Comparison of ENCODE assay signal across 24 mouse cellular contexts in the genomic region with DNA sequence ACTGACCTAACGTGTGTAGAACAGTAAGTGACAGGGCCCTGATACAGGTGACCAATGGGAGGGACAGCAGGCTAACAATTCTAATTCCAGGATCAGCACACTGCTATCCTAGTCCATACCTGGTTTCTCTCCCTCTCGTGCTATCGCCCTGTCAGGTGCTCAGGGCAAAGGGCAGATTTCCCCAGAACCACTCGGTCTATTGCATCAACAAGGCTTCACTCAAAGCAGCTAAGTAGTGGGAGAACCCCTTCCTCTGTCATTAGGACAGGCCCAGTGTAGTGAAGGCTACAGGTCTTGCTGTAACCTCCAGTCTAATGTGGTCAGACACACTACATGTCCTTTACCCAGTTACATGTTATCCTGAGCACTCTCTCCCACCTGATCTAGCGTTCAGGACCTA.
DNase-seq lines count a peak whose midpoint lies in the region; ATAC-seq and TF ChIP-seq lines count a peak whose summit lies in the region.
"Had no signal": no experiment of that assay in that cellular context is flagged by ENCODE, and none has a peak within 500 bp of the region (broad histone marks: within the 10 kb centered on the region; RNA-seq: fewer than 3 reads in every experiment).

No protein-coding gene starts in this region.

- peak; percentile 71 for ATAC-seq in liver, embryonic 12.5 days
- peak; percentile 70 for ATAC-seq in liver, embryonic 16.5 days (ENCODE audit: low read depth)
- ATAC-seq: CD4-positive, CD25-positive, alpha-beta regulatory T cell, adult 4 months; forebrain, embryonic 14.5 days had no signal

- H3K9ac ChIP-seq in liver, embryonic 12.5 days = no peak overlapping the region
- no peak overlapping the region for H3K9ac ChIP-seq in liver, embryonic 16.5 days (ENCODE audit: low read depth, low read length)
- H3K9ac ChIP-seq: embryonic facial prominence, embryonic 15.5 days; heart, embryonic 15.5 days had no signal

- peak overlapping the region; percentile 80 for H3K27ac ChIP-seq in layer of hippocampus, adult 2 months
- H3K27ac ChIP-seq in liver, embryonic 12.5 days = no peak overlapping the region
- H3K27ac ChIP-seq in liver, embryonic 16.5 days (ENCODE audit: low read length) = no peak overlapping the region
- H3K27ac ChIP-seq: embryonic facial prominence, embryonic 15.5 days; forebrain, embryonic 10.5 days; heart, embryonic 15.5 days; hindbrain, embryonic 10.5 days had no signal

- 57% methylated on average over 5 of the region's 5 CpGs for WGBS in liver, embryonic 12.5 days (ENCODE audit: insufficient replicate concordance)
- WGBS in liver, embryonic 16.5 days (ENCODE audit: insufficient replicate concordance) = 51% methylated on average over 5 of the region's 5 CpGs

- DNase-seq in layer of hippocampus, adult 2 months (ENCODE audit: low spot score in 2 of 2) = no peak
- DNase-seq in layer of hippocampus, postnatal 25 days (ENCODE audit: extremely low spot score in 1 of 2, low spot score in 1 of 2) = no peak
- DNase-seq in frontal cortex, postnatal 36 days (ENCODE audit: low spot score in 2 of 2) = no peak
- DNase-seq in lung, postnatal 10 days = no peak
- DNase-seq in spleen, postnatal 4 days (ENCODE audit: low spot score in 2 of 2) = no peak
- DNase-seq: adrenal gland, adult 8-10 months; adrenal gland, postnatal 36 days; B cell, adult 2 months; cerebellum, adult 2 months; cerebellum, postnatal 10 days; gastrocnemius, postnatal 10 days; heart, adult 18-20 months; heart, postnatal 14 days had no signal

- H3K36me3 ChIP-seq in liver, embryonic 12.5 days = no peaks in the 10 kb centered on the region
- H3K36me3 ChIP-seq in liver, embryonic 16.5 days (ENCODE audit: control insufficient read depth, insufficient read depth) = no peaks in the 10 kb centered on the region
- H3K36me3 ChIP-seq: embryonic facial prominence, embryonic 15.5 days; forebrain, embryonic 10.5 days; G1E; heart, embryonic 15.5 days; hindbrain, embryonic 10.5 days had no signal

- H3K4me2 ChIP-seq in liver, embryonic 12.5 days = no peak overlapping the region
- H3K4me2 ChIP-seq in liver, embryonic 16.5 days (ENCODE audit: low read depth, low read length) = no peak overlapping the region
- H3K4me2 ChIP-seq: embryonic facial prominence, embryonic 15.5 days; heart, embryonic 11.5 days; heart, embryonic 15.5 days had no signal

- peaks cover 4% of the 10 kb centered on the region; the same call in 1 of the 2 replicates for H3K27me3 ChIP-seq in liver, embryonic 12.5 days (replicated peaks)
- no peaks in the 10 kb centered on the region for H3K27me3 ChIP-seq in liver, embryonic 16.5 days (ENCODE audit: control insufficient read depth, insufficient read depth, low read depth, low read length)
- H3K27me3 ChIP-seq: embryonic facial prominence, embryonic 15.5 days; heart, embryonic 15.5 days had no signal

- no peaks in the 10 kb centered on the region for H3K4me1 ChIP-seq in liver, embryonic 12.5 days
- H3K4me1 ChIP-seq in liver, embryonic 16.5 days (ENCODE audit: control insufficient read depth, low read depth, low read length) = no peaks in the 10 kb centered on the region
- H3K4me1 ChIP-seq: embryonic facial prominence, embryonic 15.5 days had no signal

- TF ChIP-seq CTCF in layer of hippocampus, adult 2 months (conservative IDR thresholded peaks at IDR 0.05) = no peak

- no peaks in the 10 kb centered on the region for H3K9me3 ChIP-seq in liver, embryonic 12.5 days (replicated peaks)
- H3K9me3 ChIP-seq in liver, embryonic 16.5 days (replicated peaks; ENCODE audit: control insufficient read depth, low read length) = no peaks in the 10 kb centered on the region
- H3K9me3 ChIP-seq: embryonic facial prominence, embryonic 15.5 days; forebrain, embryonic 10.5 days; G1E; heart, embryonic 15.5 days; hindbrain, embryonic 10.5 days had no signal

- H3K4me3 ChIP-seq in layer of hippocampus, adult 2 months = no peak overlapping the region
- H3K4me3 ChIP-seq in liver, embryonic 12.5 days = no peak overlapping the region
- H3K4me3 ChIP-seq in liver, embryonic 16.5 days (ENCODE audit: low read depth, low read length) = no peak overlapping the region
- H3K4me3 ChIP-seq: embryonic facial prominence, embryonic 15.5 days; erythroblast, embryonic 14.5 days; forebrain, embryonic 10.5 days; heart, embryonic 15.5 days; hindbrain, embryonic 10.5 days had no signal
